Mouse (Mus musculus) monocyte, adult 5-6 weeks (primary cell): Measurements from ENCODE around the gene Pdcd2. TPM values are rescaled to one million over a fixed set of nuclear protein-coding genes. Genes with fewer than 3 reads are reported as not detected.
"Not testable (repeated sequence)": the region's sequence is repeated elsewhere in the genome, so short reads cannot be mapped to it uniquely, and the experiment has no call there.

ENCODE experiments used
- ATAC-seq: fragments of 153-309, 156-312 bp; replicated peaks from 2 replicates; pipeline ENCODE4 v1.8.0; 2017; ENCODE audit warnings: mild to moderate bottlenecking; ENCODE audit not compliant: low TSS enrichment, insufficient number of reproducible peaks, severe bottlenecking, poor library complexity, low FRiP score
- total RNA-seq: library from RNA; stranded (forward); fragments of 200-1000, 200-491, 200-594 nt; gene quantifications from 3 replicates; pipeline ENCODE4 v1.2.3, GENCODE M21; 2017

Pdcd2 gene
- 41.3 to 60.1 TPM (median 53.8 TPM) in 3 replicates for total RNA-seq

DNA sequence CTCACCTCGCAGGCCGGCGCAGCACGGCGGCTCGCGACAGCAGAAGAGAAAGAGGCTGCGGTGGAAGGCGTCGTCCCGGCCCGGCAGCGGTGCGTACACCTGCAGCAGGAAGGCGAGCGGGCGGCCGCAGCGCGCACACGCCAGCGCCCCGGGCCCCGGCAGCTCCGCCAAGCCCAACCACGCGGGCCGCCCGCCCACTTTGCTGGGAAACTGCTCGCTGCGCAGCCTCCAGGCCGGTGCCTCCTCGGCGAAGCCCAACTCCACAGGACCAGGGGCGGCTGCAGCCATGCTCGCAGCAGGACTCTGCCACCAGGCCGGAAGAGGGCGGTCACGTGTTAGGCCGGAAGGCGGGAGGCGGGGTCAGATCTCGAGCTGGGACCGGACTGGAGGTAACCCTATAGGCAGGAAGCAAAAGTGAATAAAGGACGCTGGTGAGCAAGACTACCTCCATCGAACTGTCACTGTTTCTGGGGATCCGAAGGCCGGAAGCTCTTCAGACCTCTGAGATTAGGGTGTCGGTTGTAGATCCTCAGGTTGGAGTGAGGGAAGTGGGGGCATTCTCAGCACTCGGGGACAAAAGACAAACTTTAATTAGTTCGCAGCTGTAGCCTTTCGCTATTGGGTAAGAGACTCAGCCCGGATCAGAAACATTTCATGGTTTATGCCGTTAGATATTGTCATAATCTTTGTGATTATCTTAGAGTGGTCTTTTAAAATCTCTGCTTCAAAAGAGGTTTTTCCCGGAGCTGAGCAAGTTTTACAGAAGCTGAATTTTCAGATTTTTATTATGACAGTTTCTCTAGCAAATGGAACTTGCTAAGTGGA is at the start of gene Pdcd2:
Gene Pdcd2 (minus strand): TSS at position 316 of the 825 bp plus-strand sequence.
- peak; percentile 98 for ATAC-seq

- no peak for ATAC-seq
These were observed 48.0 kb upstream of the Pdcd2 start for GRCm38 (mm10) chr17:15575056-15575455.

GRCm38 (mm10) chr17:15566908-15567307 is 39.8 kb upstream of the Pdcd2 start:
- ATAC-seq = no peak

- no peak for ATAC-seq
These were observed 37.8 kb upstream of the Pdcd2 start for GRCm38 (mm10) chr17:15564928-15565300.

GRCm38 (mm10) chr17:15564014-15564927 is 37.2 kb upstream of the Pdcd2 start, which contains the start of gene Prdm9:
TSS of gene Prdm9 (minus strand) at chr17:15564354.
- peak; percentile 100 for ATAC-seq

- no peak for ATAC-seq
These were observed 32.8 kb upstream of the Pdcd2 start for GRCm38 (mm10) chr17:15559946-15560345.

GRCm38 (mm10) chr17:15549713-15550112 is 22.6 kb upstream of the Pdcd2 start:
- ATAC-seq = no peak

GRCm38 (mm10) chr17:15546440-15546839 is 19.3 kb upstream of the Pdcd2 start:
- no peak for ATAC-seq

- not testable (repeated sequence) for ATAC-seq
These were observed 16.8 kb upstream of the Pdcd2 start for GRCm38 (mm10) chr17:15543868-15544267.

DNA sequence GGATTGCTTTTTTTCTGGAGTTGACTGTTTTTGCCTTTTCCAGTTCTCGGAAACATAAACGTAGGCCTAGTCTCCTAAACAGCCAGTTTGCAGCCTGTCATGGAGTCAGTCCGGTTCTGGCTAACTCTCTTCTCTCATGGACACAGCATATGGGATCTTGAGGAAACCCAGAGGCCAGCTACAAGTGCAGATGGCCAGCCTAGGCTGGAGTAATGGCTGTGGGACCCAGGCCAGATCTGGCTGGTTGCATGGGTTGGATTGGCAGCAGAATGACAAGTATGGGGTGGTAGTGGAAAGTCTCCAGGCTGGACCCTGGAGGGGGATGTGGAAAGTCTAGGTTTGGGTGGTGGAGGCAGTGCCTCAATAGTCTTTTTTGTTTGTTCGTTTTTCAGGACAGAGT is 13.2 kb upstream of the Pdcd2 start:
- ATAC-seq = no peak

DNA sequence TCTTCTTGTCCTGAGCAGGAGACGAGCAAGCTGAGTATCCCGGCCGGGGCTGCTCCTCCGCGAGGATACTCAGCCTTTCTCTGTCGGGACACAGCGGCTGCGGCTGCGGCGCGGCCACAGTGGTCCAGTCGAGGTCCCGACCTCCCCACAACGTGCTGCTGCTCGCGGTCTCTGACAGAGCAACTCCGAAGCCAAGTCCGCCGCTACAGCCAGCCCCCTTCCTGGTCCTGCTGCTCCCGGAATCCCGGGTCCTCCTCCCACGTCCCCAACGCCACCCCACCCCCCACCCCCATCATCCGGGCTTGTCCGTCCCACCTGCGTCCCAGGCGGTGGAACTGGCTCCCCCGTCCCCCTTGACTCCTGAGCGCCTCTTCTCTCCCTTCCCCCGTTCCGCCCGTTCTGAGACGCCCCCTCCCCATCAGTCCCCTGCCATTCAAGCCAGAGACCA is 9.4 kb upstream of the Pdcd2 start:
- no peak for ATAC-seq

GRCm38 (mm10) chr17:15535943-15536342 is 8.8 kb upstream of the Pdcd2 start:
- no peak for ATAC-seq

- no peak for ATAC-seq
These were observed 8.2 kb upstream of the Pdcd2 start for GRCm38 (mm10) chr17:15535162-15535800.

DNA sequence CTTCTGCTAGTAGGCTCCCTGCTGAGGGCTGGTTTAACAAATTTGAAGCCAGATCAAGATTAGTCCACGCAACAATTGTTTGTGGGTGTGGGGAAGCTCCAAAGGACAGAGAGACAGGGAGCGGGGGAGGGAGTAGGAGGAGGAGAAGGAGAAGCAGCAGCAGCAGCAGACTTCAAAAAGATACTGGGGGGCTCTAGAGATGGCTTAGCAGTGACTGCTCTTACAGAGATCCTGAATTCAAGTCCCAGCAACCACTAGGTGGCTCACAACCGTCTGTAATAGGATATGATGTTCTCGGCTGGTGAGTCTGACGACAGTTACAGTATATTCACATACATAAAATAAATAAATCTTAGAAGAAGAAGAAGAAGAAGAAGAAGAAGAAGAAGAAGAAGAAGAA is 3.0 kb upstream of the Pdcd2 start:
- ATAC-seq = no peak

DNA sequence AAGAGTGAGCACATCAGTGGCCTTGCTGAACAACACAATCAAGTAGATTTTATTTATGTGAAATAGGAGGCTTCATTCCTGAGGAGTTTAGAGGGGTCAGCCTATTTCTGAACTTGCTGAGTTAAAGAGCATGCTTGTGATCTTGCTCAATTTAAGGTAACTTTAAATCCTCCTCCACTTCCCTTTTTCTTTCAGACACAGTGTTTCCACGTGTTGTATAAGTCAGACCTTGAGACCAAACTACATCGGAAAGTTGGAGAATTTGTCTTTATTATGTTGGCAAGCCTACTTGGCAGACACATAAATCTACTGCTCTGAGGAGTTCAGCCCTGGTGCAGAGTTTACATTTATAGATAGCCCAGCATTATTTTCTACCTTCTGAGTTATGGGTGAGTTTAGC is 1.8 kb upstream of the Pdcd2 start:
- ATAC-seq = no peak

- ATAC-seq = no peak
These were observed 673 bp upstream of the Pdcd2 start for GRCm38 (mm10) chr17:15527811-15528136.

GRCm38 (mm10) chr17:15526304-15526703 is 797 bp downstream of the Pdcd2 start:
- ATAC-seq = no peak

- no peak for ATAC-seq
These were observed 8.3 kb downstream of the Pdcd2 start for GRCm38 (mm10) chr17:15518766-15519165.

DNA sequence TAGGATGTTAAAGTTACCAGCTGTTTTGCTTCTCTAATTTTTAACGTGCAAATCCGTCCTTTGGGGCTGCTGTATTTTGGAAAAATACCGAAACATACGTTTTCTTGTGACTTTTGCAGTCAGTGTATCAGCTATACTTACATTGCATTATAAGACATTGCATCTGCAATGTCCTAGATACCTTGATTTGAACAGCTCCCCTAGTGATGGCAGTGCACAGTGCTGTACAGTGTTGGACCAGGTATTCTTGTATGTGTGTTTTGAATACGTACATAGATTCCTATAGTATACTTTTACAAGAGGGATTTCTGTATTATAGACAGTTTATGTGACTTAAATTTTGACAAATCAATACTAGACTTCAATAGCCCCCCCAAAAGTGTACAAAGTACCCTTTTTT is 8.9 kb downstream of the Pdcd2 start:
- no peak for ATAC-seq
